Mouse (Mus musculus) adrenal gland, adult 18-20 months (tissue): Measurements from ENCODE around the gene Srsf1. TPM values are rescaled to one million over a fixed set of nuclear protein-coding genes. Genes with fewer than 3 reads are reported as not detected.
"Not testable (repeated sequence)": the region's sequence is repeated elsewhere in the genome, so short reads cannot be mapped to it uniquely, and the experiment has no call there.

ENCODE experiments used
- DNase-seq, 2 experiments: peaks; one replicate each; pipeline ENCODE4 v3.0.0; 2021 to 2022; ENCODE audit warnings: low spot score in 2 of 2
- total RNA-seq, 2 experiments: library from RNA; stranded (reverse); gene quantifications; 1 replicate in 1 of 2; 2 replicates in 1 of 2; pipeline ENCODE4 v1.2.3; 2021

The Srsf1 gene
- total RNA-seq, 2 experiments from 2014 or later, result 219 TPM

DNA sequence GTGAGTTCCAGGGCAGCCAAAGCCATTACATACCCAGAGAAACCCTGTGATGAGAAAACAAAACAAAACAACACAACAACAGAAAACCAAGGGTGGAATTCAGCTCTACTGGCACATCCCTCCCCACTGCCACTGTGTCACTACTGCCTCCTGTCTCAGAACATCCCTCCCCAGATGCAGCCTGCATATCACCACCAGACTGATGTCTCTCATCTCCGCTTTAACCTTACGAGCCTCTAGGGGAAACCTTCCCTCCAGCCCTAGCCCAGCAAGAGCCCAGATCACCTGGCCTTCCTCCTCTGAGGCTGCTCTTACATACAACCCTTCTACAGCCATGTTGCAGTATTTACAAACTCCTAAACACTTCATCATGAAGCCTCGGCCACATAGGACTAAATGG, 9.8 kb upstream of the Srsf1 start:
- no peak for DNase-seq

DNA sequence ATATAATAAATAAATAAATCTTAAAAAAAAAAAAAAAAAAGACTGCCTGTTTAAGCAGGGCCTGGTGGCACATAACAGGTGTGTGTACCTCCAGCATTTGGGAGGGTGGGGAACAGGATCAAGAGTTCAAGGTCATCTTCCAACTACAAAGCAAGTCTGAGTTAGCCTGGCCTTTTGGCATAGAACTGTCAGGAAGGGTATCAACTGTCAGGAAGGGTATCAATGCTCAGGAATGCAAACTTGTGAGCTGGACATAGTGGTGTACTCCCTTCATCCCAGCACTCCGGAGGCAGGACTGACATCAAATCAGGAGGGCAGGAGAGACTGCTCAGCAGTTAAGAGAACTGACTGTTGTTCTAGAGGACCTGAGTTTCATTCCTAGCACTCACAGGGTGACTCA, 8.1 kb upstream of the Srsf1 start:
- no peak for DNase-seq

DNA sequence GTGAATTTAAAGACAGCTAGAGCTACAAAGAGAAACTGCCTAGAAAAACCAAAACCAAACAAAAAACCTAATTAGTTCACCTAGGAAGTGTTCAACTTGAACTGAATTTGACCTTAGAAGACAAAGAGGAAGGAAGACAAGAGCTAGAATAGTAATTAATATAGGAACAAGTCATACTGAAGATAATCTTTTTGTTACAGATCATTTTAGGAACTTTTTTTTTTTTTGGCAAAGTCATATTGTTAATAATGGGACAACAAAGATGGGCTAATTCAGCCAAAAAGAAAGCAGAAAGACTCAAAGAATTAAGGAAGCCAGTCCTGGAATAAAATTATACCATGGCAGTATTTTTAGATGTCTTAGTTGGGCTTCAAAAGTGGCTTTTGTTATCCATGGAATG, 2.9 kb upstream of the Srsf1 start:
- DNase-seq, result no peak

DNA sequence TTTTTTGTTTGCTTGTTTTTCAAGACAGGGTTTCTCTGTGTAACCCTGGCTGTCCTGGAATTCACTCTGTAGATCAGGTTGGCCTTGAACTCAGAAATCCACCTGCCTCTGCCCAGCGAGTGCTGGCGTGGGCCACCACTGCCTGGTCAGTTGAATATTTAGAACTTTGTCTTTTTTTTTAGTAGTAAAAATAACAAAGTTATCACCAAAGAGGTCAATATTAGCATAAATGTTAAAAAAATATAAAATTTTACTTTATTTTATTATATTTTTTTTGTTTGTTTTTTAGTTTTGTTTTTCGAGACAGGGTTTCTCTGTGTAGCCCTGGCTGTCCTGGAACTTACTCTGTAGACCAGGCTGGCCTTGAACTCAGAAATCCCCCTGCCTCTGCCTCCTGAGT, 2.0 kb upstream of the Srsf1 start:
- DNase-seq, result not testable (repeated sequence)

DNA sequence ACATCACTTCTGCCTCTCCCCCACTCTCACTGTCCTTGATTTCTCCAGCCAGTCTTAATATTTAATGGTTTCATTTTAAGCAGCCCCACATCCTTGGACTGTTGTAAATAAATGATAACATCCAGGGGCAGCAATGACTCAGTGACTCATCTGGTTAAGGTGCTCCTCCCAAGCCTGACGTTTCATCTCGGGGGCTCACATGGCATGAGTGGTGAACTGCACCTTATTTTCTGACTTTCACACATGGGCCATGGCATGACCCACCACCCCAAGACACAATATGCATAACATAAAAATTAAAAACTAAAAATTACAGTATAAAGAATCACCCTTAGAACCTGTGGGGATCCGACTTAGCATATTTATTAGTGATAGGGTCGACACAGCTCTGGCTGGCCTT, 1.3 kb upstream of the Srsf1 start:
- DNase-seq, result no peak

DNA sequence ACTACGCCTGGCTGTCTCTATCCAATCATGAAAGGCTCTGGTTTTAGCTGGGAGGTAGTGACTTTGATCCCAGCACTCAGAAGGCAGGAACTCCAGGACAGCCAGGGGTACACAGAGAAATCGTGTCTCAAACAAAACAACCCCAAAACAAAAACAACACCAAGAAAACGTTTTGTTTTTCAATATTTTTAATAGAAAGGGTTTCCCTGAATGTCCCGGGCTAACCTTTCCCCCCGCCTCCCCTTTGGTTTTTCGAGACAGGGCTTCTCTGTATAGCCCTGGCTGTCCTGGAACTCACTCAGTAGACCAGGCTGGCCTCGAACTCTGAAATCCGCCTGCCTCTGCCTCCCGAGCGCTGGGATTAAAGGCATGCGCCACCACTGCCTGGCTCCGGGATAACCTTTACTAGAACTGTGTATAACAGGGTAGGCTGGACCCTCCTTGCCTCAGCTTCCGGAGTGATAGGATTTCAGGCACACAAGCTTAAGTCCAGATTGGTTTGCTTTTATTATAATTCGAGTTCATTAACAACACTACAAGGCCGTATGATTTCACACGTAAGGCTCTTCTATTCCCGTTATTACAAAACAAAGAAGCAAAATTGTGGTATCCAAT, 743 bp upstream of the Srsf1 start:
- DNase-seq, result no peak

DNA sequence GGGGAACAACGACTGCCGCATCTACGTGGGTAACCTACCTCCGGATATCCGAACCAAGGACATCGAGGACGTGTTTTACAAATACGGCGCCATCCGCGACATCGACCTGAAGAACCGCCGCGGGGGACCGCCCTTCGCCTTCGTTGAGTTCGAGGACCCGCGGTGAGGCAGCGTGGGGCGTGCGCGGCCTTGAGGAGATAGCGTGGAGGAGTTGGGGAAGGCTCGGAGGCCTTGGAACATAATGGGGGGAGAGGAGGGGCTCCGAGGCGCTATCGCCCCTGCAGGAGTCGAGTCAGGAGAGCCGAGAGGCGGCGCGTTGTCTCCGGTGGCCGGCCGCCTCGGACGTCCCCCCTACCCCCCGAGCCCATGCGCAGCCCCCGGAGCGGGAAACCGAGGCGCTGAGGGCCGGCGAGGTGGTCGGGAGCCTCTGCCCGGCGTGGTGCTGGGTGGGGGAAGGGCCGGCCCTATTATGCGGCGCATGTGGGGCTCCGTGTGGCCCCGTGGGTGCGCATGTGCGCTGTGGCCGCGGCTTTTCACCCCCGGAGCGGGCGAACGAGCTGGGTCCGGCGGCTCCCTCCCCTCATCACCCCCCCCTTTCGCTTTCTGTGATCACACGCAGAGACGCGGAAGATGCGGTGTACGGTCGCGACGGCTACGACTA, 828 bp downstream of the Srsf1 start:
- peak; percentile 66 to 72 for DNase-seq

DNA sequence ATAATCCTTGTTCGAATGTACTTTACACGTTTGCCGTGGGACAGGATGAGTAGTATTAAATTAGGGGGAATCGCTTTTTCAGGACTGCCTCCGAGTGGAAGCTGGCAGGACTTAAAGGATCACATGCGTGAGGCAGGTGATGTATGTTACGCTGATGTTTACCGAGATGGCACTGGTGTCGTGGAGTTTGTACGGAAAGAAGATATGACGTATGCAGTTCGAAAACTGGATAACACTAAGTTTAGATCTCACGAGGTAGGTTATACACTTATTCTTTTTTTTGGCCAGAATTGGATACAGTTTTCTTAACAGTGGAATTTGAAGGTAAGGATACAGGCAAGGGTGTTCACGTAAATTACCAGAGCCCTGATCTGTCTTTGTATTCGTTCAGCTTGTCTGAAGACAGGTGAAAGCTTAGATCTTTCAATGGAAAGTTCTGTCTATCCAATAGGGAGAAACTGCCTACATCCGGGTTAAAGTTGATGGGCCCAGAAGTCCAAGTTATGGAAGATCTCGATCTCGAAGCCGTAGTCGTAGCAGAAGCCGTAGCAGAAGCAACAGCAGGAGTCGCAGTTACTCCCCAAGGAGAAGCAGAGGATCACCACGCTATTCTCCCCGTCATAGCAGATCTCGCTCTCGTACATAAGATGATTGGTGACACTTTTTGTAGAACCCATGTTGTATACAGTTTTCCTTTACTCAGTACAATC, 1.9 kb downstream of the Srsf1 start:
- no peak for DNase-seq

DNA sequence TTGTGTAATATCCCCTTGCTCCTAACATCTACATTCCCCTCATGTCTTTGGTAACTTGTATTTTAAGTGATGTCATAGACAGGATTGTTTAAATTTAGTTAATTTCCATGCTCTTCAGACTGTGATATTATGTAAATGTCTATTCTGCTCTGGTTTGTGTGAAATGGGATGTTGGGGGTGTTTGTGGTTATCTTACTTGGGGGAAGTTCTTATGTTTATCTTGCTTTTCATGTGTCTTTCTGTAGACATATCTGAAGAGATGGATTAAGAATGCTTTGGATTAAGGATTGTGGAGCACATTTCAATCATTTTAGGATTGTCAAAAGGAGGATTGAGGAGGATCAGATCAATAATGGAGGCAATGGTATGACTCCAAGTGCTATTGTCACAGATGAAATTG, 2.6 kb downstream of the Srsf1 start:
- DNase-seq, result no peak

DNA sequence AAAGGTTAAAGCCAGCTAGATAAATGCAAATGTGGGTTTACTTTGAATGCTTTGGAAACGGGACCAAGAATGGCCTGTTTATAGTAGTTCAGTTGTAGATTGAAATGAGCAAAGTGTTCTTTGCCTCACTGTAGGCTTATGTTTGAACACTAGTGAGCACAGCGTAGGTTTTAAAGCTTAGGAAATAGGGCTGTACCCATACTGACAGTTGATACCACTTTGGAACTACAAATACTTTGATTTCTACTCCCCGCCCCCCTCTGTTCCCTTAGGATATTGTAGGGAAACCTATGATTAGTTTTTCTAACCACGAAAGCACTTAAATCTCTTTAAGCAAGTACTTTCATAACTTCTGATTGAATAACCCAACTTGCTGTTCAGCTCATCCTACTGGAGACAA, 5.5 kb downstream of the Srsf1 start:
- DNase-seq, result no peak

DNA sequence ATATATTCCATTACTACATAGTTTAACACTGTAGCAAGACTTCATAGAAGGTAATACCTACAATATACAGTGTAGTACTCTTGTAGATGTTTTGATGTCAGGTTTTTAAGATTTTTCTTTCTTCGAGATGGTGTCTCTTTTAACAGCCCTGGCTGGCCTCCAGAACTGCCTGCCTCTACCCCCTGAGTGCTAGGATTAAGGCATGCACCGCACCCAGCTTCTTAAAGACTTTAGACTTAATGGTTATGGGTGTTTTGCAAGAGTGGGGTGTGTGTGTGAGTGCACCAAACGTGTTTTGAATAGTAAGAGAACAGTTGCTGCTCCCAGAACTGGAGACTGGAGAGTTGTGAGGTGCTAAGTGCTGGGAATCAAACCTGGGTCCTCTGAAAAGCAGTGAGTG, 6.6 kb downstream of the Srsf1 start:
- no peak for DNase-seq

DNA sequence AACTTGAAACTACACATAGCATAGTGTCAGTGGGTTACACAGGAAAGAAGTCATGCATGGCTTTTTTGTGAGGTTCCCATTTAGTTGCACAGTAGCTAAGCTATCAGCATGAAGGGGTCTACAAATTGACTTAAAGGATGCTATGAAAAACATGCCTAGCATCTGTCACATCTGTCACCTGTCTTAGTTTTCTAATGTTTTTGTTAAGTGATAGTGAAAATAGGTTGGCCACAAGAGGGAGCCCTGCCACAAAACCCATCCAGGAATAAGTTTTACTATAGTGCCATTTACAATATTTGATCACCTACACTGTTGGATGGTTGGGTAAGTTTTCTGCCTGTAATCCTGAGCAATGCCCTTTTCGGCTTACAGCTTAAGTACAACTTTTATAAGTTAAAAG, 7.4 kb downstream of the Srsf1 start:
- DNase-seq, result peak in 1 of 2 experiments; percentile 53

DNA sequence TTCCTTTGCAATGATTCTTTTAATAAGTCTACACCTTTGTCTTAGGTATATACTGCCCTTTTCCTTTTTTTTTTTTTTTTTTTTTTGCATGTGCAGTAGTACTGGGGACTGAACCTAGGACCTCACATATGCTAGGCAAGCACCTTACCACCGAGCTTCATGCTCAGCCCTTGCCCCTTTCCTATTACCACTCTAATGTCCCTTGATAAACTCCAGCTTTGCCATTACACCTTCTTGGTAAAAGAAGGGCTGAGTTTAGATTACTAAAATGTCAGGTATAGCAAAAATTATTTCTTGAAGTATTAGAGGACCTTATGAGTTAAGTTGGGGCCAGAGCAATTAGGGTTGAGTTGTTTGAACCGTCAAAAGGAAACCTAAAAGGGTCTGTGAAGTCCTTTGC, 8.6 kb downstream of the Srsf1 start:
- no peak for DNase-seq

DNA sequence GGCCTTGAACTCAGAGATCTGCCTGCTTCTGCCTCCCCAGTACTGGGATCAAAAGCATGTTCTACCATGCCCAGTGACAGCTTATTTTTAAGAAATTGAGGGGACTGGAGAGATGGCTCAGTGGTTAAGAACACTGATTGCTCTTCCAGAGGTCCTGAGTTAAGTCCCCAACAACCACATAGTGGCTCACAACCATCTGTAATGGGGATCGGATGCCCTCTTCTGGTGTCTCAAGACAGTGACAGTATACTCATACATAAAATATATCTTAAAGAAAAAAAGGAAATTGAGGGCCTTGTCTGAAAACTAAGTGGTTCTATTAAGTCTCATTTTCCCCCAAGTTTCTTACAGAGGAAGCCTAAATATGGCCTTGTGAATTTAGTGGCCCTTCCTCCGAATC, 10.6 kb downstream of the Srsf1 start:
- no peak for DNase-seq

DNA sequence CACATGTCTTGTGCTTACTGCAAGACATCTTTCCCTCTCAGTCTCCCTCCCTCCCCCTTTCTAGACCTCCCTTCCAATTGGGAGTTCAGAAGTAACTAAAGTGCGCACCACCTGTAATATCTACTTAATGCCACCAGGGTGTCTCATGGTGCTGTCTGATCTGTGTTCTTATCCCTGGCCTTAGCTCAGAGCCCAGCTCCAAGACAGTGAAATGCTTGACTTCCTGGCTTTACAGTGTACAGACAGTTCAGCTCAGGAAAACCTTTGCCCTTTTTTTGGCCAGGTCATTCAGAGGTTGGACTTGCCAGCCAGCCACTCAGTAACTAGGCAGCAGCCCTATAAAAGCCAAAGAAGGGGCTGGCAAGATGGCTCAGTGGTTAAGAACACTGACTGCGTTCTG, 12.0 kb downstream of the Srsf1 start:
- no peak for DNase-seq

DNA sequence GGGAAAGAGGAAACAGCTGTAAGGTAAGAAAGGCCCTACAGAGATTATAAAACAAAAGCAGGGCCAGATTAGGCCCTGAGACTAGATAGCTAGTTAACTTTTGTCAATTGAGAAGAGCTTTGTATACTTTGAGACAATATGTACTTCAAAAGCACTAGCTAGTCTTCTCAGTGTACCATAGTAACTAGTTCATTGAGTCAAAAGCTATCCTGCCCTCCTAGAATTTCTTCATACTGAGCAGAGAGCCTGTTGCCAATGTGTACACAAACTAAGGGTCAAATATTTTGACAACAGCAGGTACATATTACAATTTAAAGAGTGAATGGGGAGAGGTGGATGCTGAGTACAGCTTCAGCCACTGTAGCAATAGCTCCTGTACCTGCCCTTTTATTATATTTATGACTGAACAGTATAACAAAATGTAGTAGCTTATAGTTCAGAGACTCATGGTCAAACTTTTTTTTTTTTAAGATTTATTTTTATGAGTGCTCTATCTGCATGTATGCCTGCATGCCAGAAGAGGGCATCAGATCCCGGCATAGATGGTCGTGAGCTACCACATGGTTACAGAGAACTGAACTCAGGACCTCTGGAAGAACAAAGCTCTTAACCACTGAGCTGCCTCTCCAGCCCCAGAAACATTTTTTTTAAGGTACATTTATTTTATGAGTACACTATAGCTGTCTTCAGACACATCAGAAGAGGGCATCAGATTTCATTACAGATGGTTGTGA, 14.9 kb downstream of the Srsf1 start:
- no peak for DNase-seq

DNA sequence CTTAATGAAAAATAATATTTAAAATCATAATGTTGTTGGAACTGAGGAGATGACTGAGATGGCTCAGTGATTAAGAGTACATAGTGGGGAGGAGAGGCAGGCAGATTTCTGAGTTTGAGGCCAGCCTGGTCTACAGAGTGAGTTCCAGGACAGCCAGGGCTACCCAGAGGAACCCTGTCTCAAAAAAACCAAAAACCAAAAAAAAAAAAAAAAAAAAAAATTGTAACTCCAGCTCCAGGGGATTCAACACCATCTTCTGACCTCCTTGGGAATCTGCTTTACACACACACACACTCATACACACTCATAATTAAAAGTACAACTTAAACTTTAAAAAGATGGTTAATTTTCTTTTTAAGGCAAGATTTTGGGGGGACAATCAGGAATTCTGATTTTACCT, 18.6 kb downstream of the Srsf1 start:
- DNase-seq, result no peak

DNA sequence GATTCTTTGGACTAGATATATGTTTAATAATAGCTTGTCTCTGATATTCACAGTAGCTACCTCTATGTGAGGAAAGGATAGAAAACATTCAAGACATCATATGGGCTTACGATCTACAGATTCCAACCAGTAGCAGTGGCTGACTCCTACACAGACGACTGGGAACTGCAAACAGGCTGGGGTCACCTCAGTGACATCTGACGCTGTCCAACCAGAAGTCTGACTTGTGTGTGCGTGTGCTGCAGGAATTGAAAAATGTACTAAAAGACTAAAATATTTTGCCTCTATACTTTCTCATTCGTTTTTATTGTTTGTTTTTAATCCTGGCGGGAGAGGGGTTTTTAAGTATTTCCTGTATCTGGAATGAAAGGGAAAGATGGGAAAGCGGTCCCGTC, 20.0 kb downstream of the Srsf1 start:
- DNase-seq, result no peak

DNA sequence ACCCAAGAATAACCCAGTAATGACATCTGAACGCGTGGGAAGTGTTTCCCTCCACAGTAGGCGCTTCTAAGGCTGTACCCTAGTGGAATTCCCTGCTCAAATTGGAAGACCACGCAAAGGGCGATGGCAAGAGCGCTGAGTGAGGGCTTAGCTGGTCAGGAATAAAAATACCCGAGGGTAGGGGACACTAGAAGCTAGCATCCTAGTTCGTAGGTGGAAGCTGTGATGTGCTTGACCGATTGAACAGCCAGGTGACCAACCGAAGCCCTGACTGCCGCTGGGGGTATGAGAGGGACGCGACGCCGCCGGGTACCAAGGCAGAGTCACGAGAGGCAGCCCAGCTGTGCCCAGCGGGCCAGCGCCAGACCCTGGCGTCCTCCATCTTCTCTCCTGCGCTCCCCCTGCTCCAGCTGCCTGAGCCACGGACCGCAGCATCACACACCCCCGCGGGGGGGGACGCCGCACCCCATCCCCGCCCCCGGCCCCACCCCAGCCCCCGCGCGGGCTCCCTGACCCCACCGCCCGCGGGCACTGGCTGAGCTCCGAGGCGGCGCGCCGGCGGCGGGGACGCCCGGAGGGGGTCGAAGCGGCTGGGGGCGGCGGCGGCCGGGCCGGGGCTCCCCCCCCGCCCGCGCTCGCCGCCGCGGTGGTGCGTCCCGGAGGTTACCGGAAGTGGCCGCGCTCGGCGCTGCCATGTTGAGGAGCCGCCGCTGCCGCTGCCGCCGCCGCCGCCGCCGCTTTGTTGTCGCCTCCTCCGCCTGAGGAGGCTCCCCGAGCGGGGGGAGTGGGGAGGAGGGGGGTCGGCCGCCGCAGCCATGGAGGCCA, 20.6 kb downstream of the Srsf1 start, which contains the start of gene Vezf1:
Gene Vezf1 (plus strand): TSS at position 694 of the 825 bp plus-strand sequence.
- DNase-seq, result peak; percentile 68 to 74

DNA sequence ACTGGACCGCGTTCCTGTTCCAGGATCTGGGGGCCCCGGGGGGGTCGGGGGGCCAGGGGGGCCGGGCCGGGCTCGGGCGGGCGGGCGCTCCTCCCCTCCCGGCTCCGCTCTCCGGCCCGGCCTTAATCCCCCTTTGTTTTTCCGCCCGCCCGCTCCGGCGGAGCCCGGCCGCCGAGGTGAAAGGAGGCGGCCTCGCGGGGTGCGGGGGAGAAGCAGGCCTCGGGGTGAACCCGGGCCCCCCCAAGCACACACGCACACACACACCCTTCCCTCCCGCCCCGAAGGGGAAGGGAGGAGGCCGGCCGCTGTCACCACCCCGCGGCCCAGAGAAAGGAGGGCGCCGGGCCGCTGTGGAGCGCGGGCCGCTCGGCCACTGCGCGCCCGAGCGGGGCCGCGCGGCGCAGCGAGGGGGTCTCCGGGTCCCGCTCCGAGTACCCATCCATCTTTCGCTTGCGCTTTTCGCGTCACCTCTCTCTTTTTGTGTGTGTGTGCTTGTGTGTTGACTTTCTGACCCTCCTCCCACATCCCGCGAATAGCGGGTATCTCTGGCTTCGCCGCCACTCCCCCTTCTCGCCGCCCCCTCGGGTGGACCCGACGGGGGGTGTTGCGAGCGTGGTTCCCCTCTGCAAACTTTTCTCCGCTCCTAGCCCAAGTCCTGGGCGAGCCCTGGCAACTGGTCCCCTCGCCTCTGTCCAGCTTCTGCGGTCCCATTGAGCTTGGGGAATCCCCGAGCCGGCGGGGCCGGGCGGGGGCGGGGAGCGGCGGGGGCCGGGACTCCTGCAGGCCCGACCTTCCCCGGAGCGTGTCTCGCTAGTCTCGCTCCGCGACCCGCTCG, 21.5 kb downstream of the Srsf1 start:
- DNase-seq, result peak; percentile 74 to 75
